Mouse (Mus musculus) MEL (cell line): ENCODE measurements around the gene Mapre1. TPM values are rescaled to one million over a fixed set of nuclear protein-coding genes. Genes with fewer than 3 reads are reported as not detected.

Experiments
- DNase-seq: peaks from one replicate; pipeline ENCODE4 v3.0.0; 2011; ENCODE audit warnings: low read depth, low spot score
- H3K27ac ChIP-seq: 2 replicates; pipeline ENCODE4 v1.5.1; 2012; ENCODE audit warnings: low read depth, mild to moderate bottlenecking, control low read depth, low read length, moderate library complexity; ENCODE audit not compliant: control insufficient read depth
- H3K27me3 ChIP-seq, 2 experiments: fragments of 150-350 bp in 1 of 2; sonication (generic) in 1 of 2; 2 replicates each; pipeline ENCODE4 v1.6.1; 2012; ENCODE audit warnings: low read length in 2 of 2, mild to moderate bottlenecking in 2 of 2, improper control_type of control experiment in 1 of 2, moderate library complexity in 1 of 2; ENCODE audit not compliant: insufficient read depth in 2 of 2, control insufficient read depth in 1 of 2
- H3K36me3 ChIP-seq, 2 experiments: 2 replicates each; pipeline ENCODE4 v1.6.1; 2012 to 2014; ENCODE audit warnings: low read length in 2 of 2, improper control_type of control experiment in 1 of 2, inconsistent platforms in 1 of 2, mild to moderate bottlenecking in 1 of 2; ENCODE audit not compliant: insufficient read depth in 2 of 2, control insufficient read depth in 1 of 2
- H3K4me1 ChIP-seq, 2 experiments: fragments of 150-350 bp in 1 of 2; sonication (generic) in 1 of 2; 2 replicates each; pipeline ENCODE4 v1.6.1; 2012; ENCODE audit warnings: low read length in 2 of 2, improper control_type of control experiment in 1 of 2, mild to moderate bottlenecking in 1 of 2; ENCODE audit not compliant: insufficient read depth in 2 of 2, control insufficient read depth in 1 of 2
- H3K4me3 ChIP-seq, 2 experiments: fragments of 150-350 bp in 1 of 2; sonication (generic) in 1 of 2; 2 replicates each; pipeline ENCODE4 v1.5.1; 2012; ENCODE audit warnings: low read depth in 2 of 2, low read length in 2 of 2, mild to moderate bottlenecking in 2 of 2, moderate library complexity in 2 of 2, control low read depth in 1 of 2, improper control_type of control experiment in 1 of 2; ENCODE audit not compliant: control insufficient read depth in 1 of 2, insufficient read depth in 1 of 2
- H3K79me2 ChIP-seq: 2 replicates; pipeline ENCODE4 v1.6.1; 2012; ENCODE audit warnings: mild to moderate bottlenecking, low read length, moderate library complexity; ENCODE audit not compliant: control insufficient read depth, poor library complexity, insufficient read depth
- H3K9ac ChIP-seq: 2 replicates; pipeline ENCODE4 v1.6.1; 2012; ENCODE audit warnings: low read depth, mild to moderate bottlenecking, control low read depth, low read length, moderate library complexity; ENCODE audit not compliant: control insufficient read depth, poor library complexity, severe bottlenecking
- H3K9me3 ChIP-seq: fragments of 150-350 bp; sonication (generic); replicated peaks from 2 replicates; pipeline ENCODE4 v1.6.1; 2012; ENCODE audit warnings: mild to moderate bottlenecking, low read length, improper control_type of control experiment, moderate library complexity; ENCODE audit not compliant: insufficient read depth
- CHD2 ChIP-seq: IDR thresholded peaks from 2 replicates; pipeline ENCODE4 v1.6.1; 2011; ENCODE audit warnings: low read length, improper control_type of control experiment
- GABPA ChIP-seq: IDR thresholded peaks from 2 replicates; pipeline ENCODE4 v1.6.1; 2012; ENCODE audit warnings: low read depth, mild to moderate bottlenecking, inconsistent platforms, low read length, improper control_type of control experiment, moderate library complexity
- HCFC1 ChIP-seq: IDR thresholded peaks from 2 replicates; pipeline ENCODE4 v1.6.1; 2012; ENCODE audit warnings: low read depth, mild to moderate bottlenecking, inconsistent platforms, low read length, improper control_type of control experiment, moderate library complexity
- NELFE ChIP-seq: IDR thresholded peaks from 2 replicates; pipeline ENCODE4 v1.6.1; 2011; ENCODE audit warnings: low read depth, low read length, improper control_type of control experiment
- RAD21 ChIP-seq: IDR thresholded peaks from 2 replicates; pipeline ENCODE4 v1.6.1; 2011; ENCODE audit warnings: mild to moderate bottlenecking, low read depth, low read length, improper control_type of control experiment
- SIN3A ChIP-seq: IDR thresholded peaks from 2 replicates; pipeline ENCODE4 v1.6.1; 2012; ENCODE audit warnings: low read length, improper control_type of control experiment, inconsistent platforms
- SMC3 ChIP-seq: IDR thresholded peaks from 2 replicates; pipeline ENCODE4 v1.6.1; 2011; ENCODE audit warnings: low read depth, low read length, improper control_type of control experiment
- ZNF384 ChIP-seq: IDR thresholded peaks from 2 replicates; pipeline ENCODE4 v1.6.1; 2012; ENCODE audit warnings: low read depth, mild to moderate bottlenecking, inconsistent platforms, low read length, improper control_type of control experiment
- polyA plus RNA-seq, 2 experiments: library from polyadenylated mRNA; stranded (reverse) in 1 of 2; unstranded in 1 of 2; fragments of >175 nt in 1 of 2; fragments of >200 nt in 1 of 2; gene quantifications; 2 replicates each; pipeline versions ENCODE4 v1.2.1 to v1.2.4; 2012; ENCODE audit warnings: low replicate concordance in 2 of 2, low read depth in 1 of 2; ENCODE audit not compliant: insufficient read length in 2 of 2, insufficient read depth in 1 of 2, missing spikeins in 1 of 2
- total RNA-seq: library from RNA; depleted of rRNA; stranded (reverse); fragments of 300-350 nt; gene quantifications from 2 replicates; pipeline ENCODE4 v1.2.3, GENCODE M21; 2012; rRNA removed

Gene Mapre1
- total and polyA plus RNA-seq, 3 experiments: 57.7 to 94.8 TPM; not detected in 1

GRCm38 (mm10) chr2:153822005-153822543 is 81.0 kb downstream of the Mapre1 start:
- TF ChIP-seq ZNF384 (no peak), HCFC1 (no peak), CHD2 (no peak), SMC3 (no peak), NELFE (no peak), GABPA (no peak), SIN3A (no peak), RAD21 (no peak)
- no peaks in the 10 kb centered on the region for H3K9me3 ChIP-seq
- H3K27me3 ChIP-seq: no peaks in the 10 kb centered on the region; a peak in 1 of 4 replicates
- H3K9ac ChIP-seq: no peak overlapping the region
- no peak overlapping the region for H3K27ac ChIP-seq
- H3K4me3 ChIP-seq: no peak overlapping the region
- no peaks in the 10 kb centered on the region for H3K4me1 ChIP-seq
- no peaks in the 10 kb centered on the region for H3K36me3 ChIP-seq
- DNase-seq: no peak
- H3K79me2 ChIP-seq: no peaks in the 10 kb centered on the region

Other genes with a start within 250 kb of the Mapre1 start
- not detected in 2 replicates for gene 4930404H24Rik, start 248.5 kb upstream of the Mapre1 start, total RNA-seq
- under 1 TPM in 1 of 2 experiments, not detected in 1; 0.24 TPM for gene 4930404H24Rik, start 248.5 kb upstream of the Mapre1 start, polyA plus RNA-seq
- gene Nol4l, start 211.3 kb upstream of the Mapre1 start, total RNA-seq: 4.4 and 4.5 TPM in 2 replicates
- 1 to 10 TPM in 1 of 2 experiments, not detected in 1; 7.1 TPM for gene Nol4l, start 211.3 kb upstream of the Mapre1 start, polyA plus RNA-seq
- gene Commd7, start 108.5 kb upstream of the Mapre1 start, total RNA-seq: 25.3 and 25.5 TPM in 2 replicates
- 10 to 100 TPM in 1 of 2 experiments, not detected in 1; 36.1 TPM for gene Commd7, start 108.5 kb upstream of the Mapre1 start, polyA plus RNA-seq
- 10.1 and 11.6 TPM in 2 replicates for gene Dnmt3b, start 91.8 kb upstream of the Mapre1 start, total RNA-seq
- gene Dnmt3b, start 91.8 kb upstream of the Mapre1 start, polyA plus RNA-seq: 10 to 100 TPM in 1 of 2 experiments, not detected in 1; 17.5 TPM
- 0.26 and 0.65 TPM in 2 replicates for gene Dnmt3c, start 44.6 kb upstream of the Mapre1 start, total RNA-seq
- under 1 TPM in 1 of 2 experiments, not detected in 1; 0.45 TPM for gene Dnmt3c, start 44.6 kb upstream of the Mapre1 start, polyA plus RNA-seq
- gene Efcab8, start 38.7 kb downstream of the Mapre1 start, total RNA-seq: 0.04 and 0.13 TPM in 2 replicates
- under 1 TPM in 1 of 2 experiments, not detected in 1; 0.19 TPM for gene Efcab8, start 38.7 kb downstream of the Mapre1 start, polyA plus RNA-seq
- not detected in 2 replicates for gene Sun5, start 129.8 kb downstream of the Mapre1 start, total RNA-seq
- gene Sun5, start 129.8 kb downstream of the Mapre1 start, polyA plus RNA-seq: not detected
- not detected in 2 replicates for gene Bpifb2, start 133.8 kb downstream of the Mapre1 start, total RNA-seq
- gene Bpifb2, start 133.8 kb downstream of the Mapre1 start, polyA plus RNA-seq: not detected
- not detected in 2 replicates for gene Bpifb6, start 159.1 kb downstream of the Mapre1 start, total RNA-seq
- gene Bpifb6, start 159.1 kb downstream of the Mapre1 start, polyA plus RNA-seq: not detected
- gene Bpifb3, start 177.0 kb downstream of the Mapre1 start, total RNA-seq: not detected in 2 replicates
- not detected for gene Bpifb3, start 177.0 kb downstream of the Mapre1 start, polyA plus RNA-seq
- not detected in 2 replicates for gene Bpifb4, start 196.9 kb downstream of the Mapre1 start, total RNA-seq
- not detected for gene Bpifb4, start 196.9 kb downstream of the Mapre1 start, polyA plus RNA-seq
- not detected in 2 replicates for gene Bpifa6, start 233.7 kb downstream of the Mapre1 start, total RNA-seq
- gene Bpifa6, start 233.7 kb downstream of the Mapre1 start, polyA plus RNA-seq: not detected